Mouse (Mus musculus) liver, embryonic 14.5 days (tissue): ENCODE results near the gene Hmgb1.

Experiments
- CTCF ChIP-seq: IDR thresholded peaks from 2 replicates; pipeline ENCODE4 v1.5.1; 2016; ENCODE audit warnings: antibody characterized with exemption, low read depth, control low read depth
- EP300 ChIP-seq: IDR thresholded peaks from 2 replicates; pipeline ENCODE4 v1.6.1; 2016; ENCODE audit warnings: antibody characterized with exemption, low read depth

- no peak for TF ChIP-seq CTCF
- no peak for TF ChIP-seq EP300
Measured at GRCm38 (mm10) chr5:149215540-149215939, 31.3 kb upstream of the Hmgb1 start.
